Mouse (Mus musculus): Measurements from ENCODE around the gene Ltbp3. TPM values are rescaled to one million over a fixed set of nuclear protein-coding genes. Genes with fewer than 3 reads are reported as not detected.

Gene Ltbp3
- polyA plus RNA-seq, 1 experiment from 2014 or later = 1.4 TPM

DNA sequence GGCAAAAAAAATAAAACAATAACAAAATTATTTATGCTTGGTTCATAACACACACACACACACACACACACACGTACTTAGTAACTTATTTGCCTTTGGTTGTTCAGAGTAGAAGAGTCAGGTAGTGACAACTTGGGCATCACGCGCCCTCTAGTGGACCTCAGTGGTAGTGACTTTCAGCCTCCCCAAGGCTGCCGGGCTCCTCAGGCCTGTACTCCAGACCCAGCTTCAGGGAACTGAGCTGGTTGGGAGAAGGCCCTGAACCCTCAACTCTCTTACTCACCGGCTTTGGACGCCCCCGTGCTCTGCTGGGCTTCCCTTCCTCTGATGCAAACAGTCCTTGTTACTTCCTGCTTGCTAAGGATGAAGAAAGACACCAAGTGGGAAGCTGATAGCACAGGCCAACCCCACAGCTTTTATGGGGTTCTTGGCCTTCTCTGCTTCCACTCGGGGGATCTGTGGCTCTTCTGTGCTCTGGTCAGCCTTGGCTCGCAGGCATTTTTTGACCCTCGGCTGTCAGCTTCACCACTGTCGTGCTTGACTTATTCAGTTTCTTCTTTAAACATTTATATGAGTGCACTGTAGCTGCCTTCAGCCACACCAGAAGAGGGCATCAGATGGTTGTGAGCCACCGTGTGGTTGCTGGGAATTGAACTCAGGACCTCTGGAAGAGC lies 45.9 kb downstream of the Ltbp3 start:
- Histone ChIP-seq H3K27me3 (ENCODE audit: insufficient read depth, low read length) (no peaks in the 10 kb centered on the region), H3K4me2 (ENCODE audit: low read depth, low read length) (no peak overlapping the region), H3K4me1 (ENCODE audit: insufficient read depth) (no peaks in the 10 kb centered on the region), H3K9ac (replicated peaks) (peak overlapping the region; percentile 8; the same call in 1 of the 2 replicates), H3K36me3 (replicated peaks; ENCODE audit: insufficient read depth, low read length) (no peaks in the 10 kb centered on the region), H3K4me3 (ENCODE audit: low read depth, low read length) (no peak overlapping the region), H3K27ac (ENCODE audit: low read depth) (no peak overlapping the region), H3K9me3 (ENCODE audit: low read length) (no peaks in the 10 kb centered on the region)
- peak; percentile 91 for DNase-seq
- WGBS (ENCODE audit: insufficient replicate concordance) = 10% methylated on average over 12 of the region's 12 CpGs
- TF ChIP-seq CTCF (IDR thresholded peaks at IDR 0.05; ENCODE audit: low read depth) (peak; percentile 96), EP300 (IDR thresholded peaks at IDR 0.05; ENCODE audit: low read depth) (no peak)
- peak; percentile 82 for ATAC-seq

DNA sequence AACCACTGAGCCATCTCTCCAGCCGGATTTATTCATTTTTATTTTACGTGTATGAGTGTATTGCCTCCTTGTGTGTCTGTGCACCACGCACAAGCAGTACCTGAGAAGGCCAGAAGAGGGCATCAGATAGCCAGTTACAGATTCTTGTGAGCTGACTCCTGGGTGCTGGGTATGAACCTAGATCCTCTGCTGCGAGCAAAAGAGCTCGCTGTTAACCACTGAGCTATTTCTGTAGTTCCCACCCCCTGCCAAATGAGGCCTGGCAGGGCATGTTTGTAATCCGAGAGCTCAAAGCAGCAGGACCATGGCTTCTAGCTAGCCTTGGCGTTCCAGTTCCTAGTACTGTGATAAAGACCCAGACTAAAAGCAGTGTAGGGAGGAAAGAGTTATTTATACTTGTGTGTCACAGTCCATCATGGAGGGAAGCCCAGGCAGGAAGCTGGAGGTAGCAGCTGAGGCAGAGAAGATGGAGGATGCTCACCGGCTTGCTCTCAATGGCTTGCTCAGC lies 46.5 kb downstream of the Ltbp3 start:
- WGBS (ENCODE audit: insufficient replicate concordance) = 12% methylated on average over 8 of the region's 8 CpGs
- H3K27ac ChIP-seq (ENCODE audit: low read depth) = no peak overlapping the region

DNA sequence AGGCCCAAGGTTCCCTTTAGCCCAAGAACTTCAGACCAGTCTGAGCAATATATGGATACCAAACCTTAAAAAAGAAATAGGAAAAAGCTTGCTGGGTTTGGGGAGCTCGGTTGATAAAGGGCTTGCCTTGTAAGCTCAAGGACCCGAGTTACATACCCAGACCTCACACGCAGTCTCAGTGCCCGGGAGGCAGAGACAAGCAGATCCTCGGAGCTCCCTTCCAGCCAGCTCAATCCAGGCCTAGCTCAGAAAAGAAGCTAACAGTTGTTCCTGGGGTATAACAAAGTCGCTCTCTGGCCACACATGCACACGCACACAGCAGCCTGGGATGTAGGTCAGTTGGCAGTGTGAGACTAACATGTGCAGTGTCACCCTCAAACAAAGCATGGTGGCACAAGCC lies 47.2 kb downstream of the Ltbp3 start:
- Histone ChIP-seq H3K9me3 (ENCODE audit: low read length) (no peaks in the 10 kb centered on the region), H3K27me3 (ENCODE audit: insufficient read depth, low read length) (no peaks in the 10 kb centered on the region), H3K36me3 (replicated peaks; ENCODE audit: insufficient read depth, low read length) (no peaks in the 10 kb centered on the region), H3K4me3 (ENCODE audit: low read depth, low read length) (no peak overlapping the region), H3K9ac (replicated peaks) (no peak overlapping the region), H3K27ac (ENCODE audit: low read depth) (no peak overlapping the region), H3K4me2 (ENCODE audit: low read depth, low read length) (no peak overlapping the region), H3K4me1 (ENCODE audit: insufficient read depth) (no peaks in the 10 kb centered on the region)
- ATAC-seq (no peak), DNase-seq (no peak)
- TF ChIP-seq EP300 (IDR thresholded peaks at IDR 0.05; ENCODE audit: low read depth) = no peak
- no peak for TF ChIP-seq CTCF (IDR thresholded peaks at IDR 0.05; ENCODE audit: low read depth)
- 81% methylated on average over 7 of the region's 7 CpGs for WGBS (ENCODE audit: insufficient replicate concordance)

More for the DNA sequence above, 46.5 kb downstream of the Ltbp3 start:
- Histone ChIP-seq H3K27me3 (ENCODE audit: insufficient read depth, low read length) (no peaks in the 10 kb centered on the region), H3K9ac (replicated peaks) (no peak overlapping the region), H3K36me3 (replicated peaks; ENCODE audit: insufficient read depth, low read length) (no peaks in the 10 kb centered on the region), H3K4me1 (ENCODE audit: insufficient read depth) (no peaks in the 10 kb centered on the region), H3K4me3 (ENCODE audit: low read depth, low read length) (no peak overlapping the region), H3K4me2 (ENCODE audit: low read depth, low read length) (no peak overlapping the region), H3K9me3 (ENCODE audit: low read length) (no peaks in the 10 kb centered on the region)
- TF ChIP-seq EP300 (IDR thresholded peaks at IDR 0.05; ENCODE audit: low read depth) = no peak
- peak; percentile 91 for TF ChIP-seq CTCF (IDR thresholded peaks at IDR 0.05; ENCODE audit: low read depth)
- peak; percentile 77 for ATAC-seq
- peak; percentile 90 for DNase-seq

- Histone ChIP-seq H3K27ac (ENCODE audit: low read depth) (no peak overlapping the region), H3K27me3 (ENCODE audit: insufficient read depth, low read length) (no peaks in the 10 kb centered on the region), H3K4me1 (ENCODE audit: insufficient read depth) (peaks cover 3% of the 10 kb centered on the region; the same call in 1 of the 2 replicates), H3K4me2 (ENCODE audit: low read depth, low read length) (no peak overlapping the region), H3K9me3 (ENCODE audit: low read length) (no peaks in the 10 kb centered on the region), H3K9ac (replicated peaks) (no peak overlapping the region), H3K4me3 (ENCODE audit: low read depth, low read length) (no peak overlapping the region), H3K36me3 (replicated peaks; ENCODE audit: insufficient read depth, low read length) (no peaks in the 10 kb centered on the region)
- no peak for TF ChIP-seq CTCF (IDR thresholded peaks at IDR 0.05; ENCODE audit: low read depth)
- no peak for TF ChIP-seq EP300 (IDR thresholded peaks at IDR 0.05; ENCODE audit: low read depth)
- DNase-seq (no peak), ATAC-seq (no peak)
- 88% methylated on average over 7 of the region's 7 CpGs for WGBS (ENCODE audit: insufficient replicate concordance)
Observed at GRCm38 (mm10) chr19:5788620-5789019, 47.9 kb downstream of the Ltbp3 start.

DNA sequence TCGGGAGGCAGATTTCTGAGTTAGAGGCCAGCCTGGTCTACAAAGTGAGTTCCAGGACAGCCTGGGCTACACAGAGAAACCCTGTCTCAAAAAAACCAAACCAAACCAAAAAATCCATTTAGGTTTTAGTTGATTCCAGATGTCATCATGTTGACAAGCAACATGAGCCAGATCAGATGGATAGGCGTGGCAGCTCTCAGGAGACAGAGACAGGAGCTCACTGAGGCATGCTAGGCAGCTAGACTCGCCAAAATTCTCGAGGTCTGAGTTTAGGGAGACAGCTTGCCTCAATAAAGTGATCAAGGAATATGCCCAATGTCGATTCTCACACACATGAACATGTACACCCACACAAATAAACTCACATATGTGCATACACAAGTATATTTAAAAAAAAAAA lies 48.4 kb downstream of the Ltbp3 start:
- Histone ChIP-seq H3K9ac (replicated peaks) (no peak overlapping the region), H3K9me3 (ENCODE audit: low read length) (no peaks in the 10 kb centered on the region), H3K27ac (ENCODE audit: low read depth) (no peak overlapping the region), H3K36me3 (replicated peaks; ENCODE audit: insufficient read depth, low read length) (no peaks in the 10 kb centered on the region), H3K27me3 (ENCODE audit: insufficient read depth, low read length) (no peaks in the 10 kb centered on the region), H3K4me1 (ENCODE audit: insufficient read depth) (peaks cover 7% of the 10 kb centered on the region; the same call in 1 of the 2 replicates), H3K4me2 (ENCODE audit: low read depth, low read length) (no peak overlapping the region), H3K4me3 (ENCODE audit: low read depth, low read length) (no peak overlapping the region)
- WGBS (ENCODE audit: insufficient replicate concordance) = 65% methylated on average over 5 of the region's 5 CpGs
- TF ChIP-seq EP300 (IDR thresholded peaks at IDR 0.05; ENCODE audit: low read depth) (no peak), CTCF (IDR thresholded peaks at IDR 0.05; ENCODE audit: low read depth) (no peak)
- DNase-seq (no peak), ATAC-seq (no peak)

DNA sequence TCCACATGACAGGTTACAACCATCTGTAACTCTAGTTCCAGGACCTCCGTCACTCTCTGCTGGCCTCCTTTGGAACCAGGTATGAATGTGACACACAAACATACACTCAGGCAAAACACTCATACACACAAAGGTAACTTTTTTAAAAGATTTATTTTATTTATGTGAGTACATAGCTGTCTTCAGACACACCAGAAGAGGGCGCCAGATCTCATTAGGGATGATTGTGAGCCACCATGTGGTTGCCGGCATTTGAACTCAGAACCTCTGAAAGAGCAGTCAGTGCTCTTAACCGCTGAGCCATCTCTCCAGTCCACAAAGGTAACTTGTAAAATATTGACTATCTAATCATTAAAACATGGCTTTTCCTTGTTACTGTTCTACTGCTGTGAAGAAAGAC lies 50.6 kb downstream of the Ltbp3 start:
- Histone ChIP-seq H3K9me3 (ENCODE audit: low read length) (no peaks in the 10 kb centered on the region), H3K4me3 (ENCODE audit: low read depth, low read length) (no peak overlapping the region), H3K4me1 (ENCODE audit: insufficient read depth) (peaks cover 12% of the 10 kb centered on the region; the same call in 1 of the 2 replicates), H3K27ac (ENCODE audit: low read depth) (no peak overlapping the region), H3K36me3 (replicated peaks; ENCODE audit: insufficient read depth, low read length) (peaks cover 17% of the 10 kb centered on the region), H3K27me3 (ENCODE audit: insufficient read depth, low read length) (no peaks in the 10 kb centered on the region), H3K4me2 (ENCODE audit: low read depth, low read length) (no peak overlapping the region), H3K9ac (replicated peaks) (no peak overlapping the region)
- DNase-seq (no peak), ATAC-seq (no peak)
- WGBS (ENCODE audit: insufficient replicate concordance) = 68% methylated on average over 4 of the region's 4 CpGs
- TF ChIP-seq CTCF (IDR thresholded peaks at IDR 0.05; ENCODE audit: low read depth) (peak; percentile 37), EP300 (IDR thresholded peaks at IDR 0.05; ENCODE audit: low read depth) (no peak)

Data from liver, postnatal 0 days (tissue).